Mouse (Mus musculus): ENCODE data around the gene Kif26a. TPM values are rescaled to one million over a fixed set of nuclear protein-coding genes. Genes with fewer than 3 reads are reported as not detected.

Gene Kif26a
- polyA plus RNA-seq, 1 experiment from 2014 or later = 4.7 TPM

- Histone ChIP-seq H3K4me3 (ENCODE audit: low read depth, low read length) (no peak overlapping the region), H3K9ac (ENCODE audit: low read depth, low read length) (no peak overlapping the region), H3K27ac (ENCODE audit: low read length) (no peak overlapping the region), H3K9me3 (replicated peaks; ENCODE audit: control insufficient read depth, low read length, poor library complexity, severe bottlenecking) (no peaks in the 10 kb centered on the region), H3K4me1 (ENCODE audit: control insufficient read depth, insufficient read depth, low read length) (no peaks in the 10 kb centered on the region), H3K4me2 (ENCODE audit: low read length) (no peak overlapping the region), H3K36me3 (ENCODE audit: control insufficient read depth, insufficient read depth, low read length) (no peaks in the 10 kb centered on the region), H3K27me3 (ENCODE audit: control insufficient read depth, insufficient read depth, low read depth, low read length) (no peaks in the 10 kb centered on the region; the same call in none of the 2 replicates)
- WGBS = 83% methylated on average over 9 of the region's 9 CpGs
- no peak for ATAC-seq
Measured at GRCm38 (mm10) chr12:112109701-112110100, 36.3 kb upstream of the Kif26a start.

DNA sequence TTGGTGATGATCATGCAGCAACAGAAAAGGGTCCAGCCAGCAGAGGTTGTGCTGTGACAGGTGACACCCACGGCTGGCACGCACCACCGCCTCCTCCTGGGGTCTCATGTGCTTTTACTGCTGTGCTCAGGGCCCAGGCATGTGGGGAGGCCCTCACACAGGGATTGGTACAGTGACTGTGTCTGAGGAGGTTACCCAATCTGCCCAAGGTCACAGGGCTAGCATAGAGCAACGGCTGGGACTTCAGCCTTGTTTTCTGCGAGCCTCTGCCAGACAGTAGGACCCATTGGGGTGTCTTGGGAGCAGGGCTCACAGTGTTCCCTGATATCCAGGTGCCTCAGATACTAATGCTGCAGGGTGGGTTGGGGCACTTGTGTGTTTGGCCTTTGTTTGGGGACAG is 34.7 kb upstream of the Kif26a start:
- ATAC-seq = no peak
- H3K27me3 ChIP-seq (ENCODE audit: control insufficient read depth, insufficient read depth, low read depth, low read length) = no peaks in the 10 kb centered on the region; the same call in none of the 2 replicates
- 95% methylated on average over 5 of the region's 5 CpGs for whole genome bisulfite sequencing
- no peaks in the 10 kb centered on the region for H3K9me3 ChIP-seq (replicated peaks; ENCODE audit: control insufficient read depth, low read length, poor library complexity, severe bottlenecking)
- no peak overlapping the region for H3K4me3 ChIP-seq (ENCODE audit: low read depth, low read length)
- no peak overlapping the region for H3K9ac ChIP-seq (ENCODE audit: low read depth, low read length)
- no peak overlapping the region for H3K4me2 ChIP-seq (ENCODE audit: low read length)
- H3K36me3 ChIP-seq (ENCODE audit: control insufficient read depth, insufficient read depth, low read length) = no peaks in the 10 kb centered on the region
- no peaks in the 10 kb centered on the region for H3K4me1 ChIP-seq (ENCODE audit: control insufficient read depth, insufficient read depth, low read length)
- no peak overlapping the region for H3K27ac ChIP-seq (ENCODE audit: low read length)

- H3K4me2 ChIP-seq (ENCODE audit: low read length) = no peak overlapping the region
- no peak overlapping the region for H3K4me3 ChIP-seq (ENCODE audit: low read depth, low read length)
- no peak for ATAC-seq
- H3K9ac ChIP-seq (ENCODE audit: low read depth, low read length) = no peak overlapping the region
- no peaks in the 10 kb centered on the region; the same call in none of the 2 replicates for H3K27me3 ChIP-seq (ENCODE audit: control insufficient read depth, insufficient read depth, low read depth, low read length)
- H3K27ac ChIP-seq (ENCODE audit: low read length) = no peak overlapping the region
- WGBS = 94% methylated on average over 6 of the region's 6 CpGs
- H3K36me3 ChIP-seq (ENCODE audit: control insufficient read depth, insufficient read depth, low read length) = no peaks in the 10 kb centered on the region
- H3K4me1 ChIP-seq (ENCODE audit: control insufficient read depth, insufficient read depth, low read length) = no peaks in the 10 kb centered on the region
- H3K9me3 ChIP-seq (replicated peaks; ENCODE audit: control insufficient read depth, low read length, poor library complexity, severe bottlenecking) = no peaks in the 10 kb centered on the region
Measured at GRCm38 (mm10) chr12:112112235-112112634, 33.8 kb upstream of the Kif26a start.

DNA sequence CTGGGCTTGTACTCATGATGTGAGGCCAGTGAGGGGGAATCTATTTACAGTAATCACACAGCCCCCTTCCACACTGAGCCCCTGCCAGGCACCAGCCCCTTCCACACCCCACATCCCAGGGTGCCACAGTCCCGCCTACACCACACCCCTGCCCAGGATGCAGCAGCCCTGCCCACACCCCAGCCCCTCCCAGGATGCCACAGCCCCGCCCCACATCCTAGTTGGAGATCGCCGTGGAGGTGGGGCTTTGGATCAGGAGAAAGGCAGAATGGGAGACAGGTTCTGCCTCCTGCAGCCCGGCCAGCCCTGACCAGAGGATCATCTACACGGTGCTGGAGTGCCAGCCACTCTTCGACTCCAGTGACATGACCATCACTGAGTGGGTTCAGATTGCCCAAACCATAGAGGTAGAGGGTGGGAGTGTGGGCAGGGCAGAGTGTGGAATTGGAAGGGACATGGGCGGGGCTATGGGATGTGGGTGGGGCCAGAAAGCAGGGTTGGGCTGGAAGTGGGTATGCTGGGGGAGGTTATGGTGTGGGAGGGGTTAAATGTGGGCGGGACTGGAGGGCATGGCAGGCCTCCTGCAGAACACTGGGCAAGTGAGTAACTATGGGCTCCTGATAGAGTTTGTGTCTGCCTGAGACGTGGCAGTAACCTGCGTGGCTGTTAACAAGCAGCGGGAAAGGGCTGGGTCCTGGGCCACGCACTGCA is 33.2 kb upstream of the Kif26a start:
- Histone ChIP-seq H3K36me3 (ENCODE audit: control insufficient read depth, insufficient read depth, low read length) (no peaks in the 10 kb centered on the region), H3K9ac (ENCODE audit: low read depth, low read length) (no peak overlapping the region), H3K4me1 (ENCODE audit: control insufficient read depth, insufficient read depth, low read length) (no peaks in the 10 kb centered on the region), H3K27me3 (ENCODE audit: control insufficient read depth, insufficient read depth, low read depth, low read length) (no peaks in the 10 kb centered on the region; the same call in none of the 2 replicates), H3K4me3 (ENCODE audit: low read depth, low read length) (no peak overlapping the region), H3K27ac (ENCODE audit: low read length) (no peak overlapping the region), H3K9me3 (replicated peaks; ENCODE audit: control insufficient read depth, low read length, poor library complexity, severe bottlenecking) (no peaks in the 10 kb centered on the region), H3K4me2 (ENCODE audit: low read length) (no peak overlapping the region)
- 17% methylated on average over 13 of the region's 13 CpGs for WGBS
- ATAC-seq = 0 out of 2 replicates have a peak, but pooled peaks have one; percentile 46

DNA sequence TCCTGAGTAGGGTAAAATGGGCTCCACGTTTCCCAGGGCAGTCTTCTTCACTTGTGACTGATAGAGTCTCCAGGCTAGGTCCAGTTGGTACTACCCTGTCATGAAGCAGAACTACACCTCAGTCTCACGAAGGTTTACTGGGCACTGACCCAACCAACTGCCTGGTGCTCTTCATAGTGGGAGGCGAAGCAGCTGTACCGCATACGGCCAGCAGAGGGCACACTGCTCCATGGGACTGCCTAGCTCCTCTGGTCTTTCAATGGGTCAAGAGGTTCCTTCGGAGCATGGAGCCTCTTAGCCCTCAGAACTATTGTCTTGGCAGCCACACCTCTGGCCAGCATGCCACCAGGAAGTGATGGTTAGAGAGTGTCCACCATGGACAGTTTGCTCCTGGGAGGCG is 32.3 kb upstream of the Kif26a start:
- Histone ChIP-seq H3K4me3 (ENCODE audit: low read depth, low read length) (no peak overlapping the region), H3K27ac (ENCODE audit: low read length) (no peak overlapping the region), H3K4me2 (ENCODE audit: low read length) (no peak overlapping the region), H3K4me1 (ENCODE audit: control insufficient read depth, insufficient read depth, low read length) (no peaks in the 10 kb centered on the region), H3K27me3 (ENCODE audit: control insufficient read depth, insufficient read depth, low read depth, low read length) (no peaks in the 10 kb centered on the region; the same call in none of the 2 replicates), H3K9me3 (replicated peaks; ENCODE audit: control insufficient read depth, low read length, poor library complexity, severe bottlenecking) (no peaks in the 10 kb centered on the region), H3K9ac (ENCODE audit: low read depth, low read length) (no peak overlapping the region), H3K36me3 (ENCODE audit: control insufficient read depth, insufficient read depth, low read length) (no peaks in the 10 kb centered on the region)
- WGBS = 14% methylated on average over 7 of the region's 7 CpGs
- ATAC-seq = peak; percentile 61; the same call in 1 of the 2 replicates

DNA sequence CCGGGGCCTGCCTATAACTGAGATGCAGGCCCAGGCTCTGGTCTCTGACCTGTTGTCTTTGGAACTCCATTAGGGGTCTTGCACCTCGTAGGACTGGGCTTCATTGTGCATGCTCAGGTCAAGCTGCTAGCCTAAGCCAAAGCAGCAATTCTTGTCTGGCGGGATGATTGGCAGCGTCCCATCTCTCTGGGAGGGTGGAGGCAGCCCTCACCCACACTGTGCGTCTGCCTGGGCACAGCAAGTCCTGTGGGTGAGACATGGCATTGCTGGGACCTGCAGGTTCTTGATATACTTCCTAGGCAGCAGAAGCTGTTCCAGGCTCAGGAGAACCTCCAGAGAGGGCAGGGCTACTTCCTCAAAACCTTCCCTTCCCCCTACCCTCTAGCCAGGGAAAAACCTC is 29.0 kb upstream of the Kif26a start:
- H3K9ac ChIP-seq (ENCODE audit: low read depth, low read length) = no peak overlapping the region
- 79% methylated on average over 5 of the region's 5 CpGs for WGBS
- no peak overlapping the region for H3K4me2 ChIP-seq (ENCODE audit: low read length)
- H3K9me3 ChIP-seq (replicated peaks; ENCODE audit: control insufficient read depth, low read length, poor library complexity, severe bottlenecking) = no peaks in the 10 kb centered on the region
- no peak overlapping the region for H3K4me3 ChIP-seq (ENCODE audit: low read depth, low read length)
- H3K36me3 ChIP-seq (ENCODE audit: control insufficient read depth, insufficient read depth, low read length) = no peaks in the 10 kb centered on the region
- no peak for ATAC-seq
- H3K4me1 ChIP-seq (ENCODE audit: control insufficient read depth, insufficient read depth, low read length) = no peaks in the 10 kb centered on the region
- H3K27ac ChIP-seq (ENCODE audit: low read length) = no peak overlapping the region
- H3K27me3 ChIP-seq (ENCODE audit: control insufficient read depth, insufficient read depth, low read depth, low read length) = no peaks in the 10 kb centered on the region; the same call in none of the 2 replicates

DNA sequence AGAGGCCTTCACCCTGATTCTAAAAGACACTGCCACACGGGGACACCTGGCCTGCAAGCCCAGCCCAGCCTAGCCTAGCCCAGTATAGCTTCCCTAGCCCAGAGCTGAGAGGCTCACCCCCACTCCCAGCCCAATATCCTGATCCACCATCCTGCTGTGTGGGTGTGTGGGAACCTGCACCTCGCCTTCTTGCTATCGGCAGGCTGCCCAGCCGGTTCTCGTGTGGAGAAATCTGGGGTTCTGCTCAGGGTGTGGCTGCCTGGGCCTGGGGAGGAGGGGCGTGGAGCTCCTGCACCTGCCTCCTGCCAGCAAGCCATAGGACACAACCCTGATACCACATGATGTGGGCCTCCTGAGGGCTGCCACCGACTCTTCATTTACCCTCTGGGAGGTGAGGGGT is 28.4 kb upstream of the Kif26a start:
- H3K27ac ChIP-seq (ENCODE audit: low read length) = no peak overlapping the region
- H3K4me1 ChIP-seq (ENCODE audit: control insufficient read depth, insufficient read depth, low read length) = no peaks in the 10 kb centered on the region
- ATAC-seq = no peak
- no peaks in the 10 kb centered on the region for H3K9me3 ChIP-seq (replicated peaks; ENCODE audit: control insufficient read depth, low read length, poor library complexity, severe bottlenecking)
- H3K4me2 ChIP-seq (ENCODE audit: low read length) = no peak overlapping the region
- H3K36me3 ChIP-seq (ENCODE audit: control insufficient read depth, insufficient read depth, low read length) = no peaks in the 10 kb centered on the region
- 84% methylated on average over 7 of the region's 7 CpGs for WGBS
- H3K27me3 ChIP-seq (ENCODE audit: control insufficient read depth, insufficient read depth, low read depth, low read length) = no peaks in the 10 kb centered on the region; the same call in none of the 2 replicates
- H3K9ac ChIP-seq (ENCODE audit: low read depth, low read length) = no peak overlapping the region
- no peak overlapping the region for H3K4me3 ChIP-seq (ENCODE audit: low read depth, low read length)

DNA sequence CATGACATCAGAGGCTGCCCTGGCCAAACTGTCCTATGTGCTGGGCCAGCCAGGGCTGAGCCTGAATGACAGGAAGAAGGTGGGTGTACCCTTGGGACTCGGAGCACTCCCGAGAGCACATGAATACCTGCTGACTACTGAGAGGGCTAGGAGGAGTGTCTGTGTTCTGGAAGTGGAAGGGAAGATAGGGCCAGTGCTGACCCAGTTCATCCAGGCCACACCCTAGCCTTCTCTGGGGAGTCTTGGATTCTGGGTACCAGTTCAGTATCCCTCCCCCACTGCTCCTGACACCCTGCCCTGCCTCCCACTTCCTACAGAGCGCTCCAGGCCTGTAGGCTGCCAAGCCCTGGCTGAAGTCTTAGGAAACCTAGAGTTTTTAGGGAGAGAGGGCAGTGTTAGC is 24.8 kb upstream of the Kif26a start:
- Histone ChIP-seq H3K4me3 (ENCODE audit: low read depth, low read length) (no peak overlapping the region), H3K27me3 (ENCODE audit: control insufficient read depth, insufficient read depth, low read depth, low read length) (no peaks in the 10 kb centered on the region; the same call in 1 of the 2 replicates), H3K4me2 (ENCODE audit: low read length) (no peak overlapping the region), H3K36me3 (ENCODE audit: control insufficient read depth, insufficient read depth, low read length) (no peaks in the 10 kb centered on the region), H3K9me3 (replicated peaks; ENCODE audit: control insufficient read depth, low read length, poor library complexity, severe bottlenecking) (no peaks in the 10 kb centered on the region), H3K27ac (ENCODE audit: low read length) (no peak overlapping the region), H3K4me1 (ENCODE audit: control insufficient read depth, insufficient read depth, low read length) (no peaks in the 10 kb centered on the region), H3K9ac (ENCODE audit: low read depth, low read length) (no peak overlapping the region)
- WGBS = 77% methylated on average over 3 of the region's 3 CpGs
- no peak for ATAC-seq

- Histone ChIP-seq H3K4me2 (ENCODE audit: low read length) (no peak overlapping the region), H3K9ac (ENCODE audit: low read depth, low read length) (no peak overlapping the region), H3K27ac (ENCODE audit: low read length) (no peak overlapping the region), H3K4me1 (ENCODE audit: control insufficient read depth, insufficient read depth, low read length) (0 out of 2 replicates have a peak, but pooled peaks cover 3% of the 10 kb centered on the region), H3K9me3 (replicated peaks; ENCODE audit: control insufficient read depth, low read length, poor library complexity, severe bottlenecking) (no peaks in the 10 kb centered on the region), H3K36me3 (ENCODE audit: control insufficient read depth, insufficient read depth, low read length) (no peaks in the 10 kb centered on the region), H3K27me3 (ENCODE audit: control insufficient read depth, insufficient read depth, low read depth, low read length) (peaks cover 9% of the 10 kb centered on the region), H3K4me3 (ENCODE audit: low read depth, low read length) (no peak overlapping the region)
- no peak for ATAC-seq
- WGBS = 87% methylated on average over 14 of the region's 14 CpGs
Measured at GRCm38 (mm10) chr12:112125903-112126302, 20.1 kb upstream of the Kif26a start.

Data from midbrain, embryonic 16.5 days (tissue).